Mouse (Mus musculus) small intestine, adult 2 months (tissue): ENCODE data around the gene Tpm4. TPM values are rescaled to one million over a fixed set of nuclear protein-coding genes. Genes with fewer than 3 reads are reported as not detected.

Experiments used
- H3K27ac ChIP-seq: fragments of 200-500 bp; 2 replicates; pipeline ENCODE4 v1.5.1; 2012; ENCODE audit warnings: low read depth, low read length, control low read depth, inconsistent platforms; ENCODE audit not compliant: insufficient read depth
- H3K27me3 ChIP-seq: fragments of 200-500 bp; 2 replicates; pipeline ENCODE4 v1.6.1; 2012; ENCODE audit warnings: mild to moderate bottlenecking, moderate library complexity, low read length, inconsistent platforms; ENCODE audit not compliant: control insufficient read depth, insufficient read depth
- H3K36me3 ChIP-seq: fragments of 200-500 bp; 2 replicates; pipeline ENCODE4 v1.6.1; 2012; ENCODE audit warnings: mild to moderate bottlenecking, low read length, control low read depth, inconsistent platforms; ENCODE audit not compliant: control insufficient read depth, insufficient read depth
- H3K4me1 ChIP-seq: fragments of 200-500 bp; 2 replicates; pipeline ENCODE4 v1.6.1; 2012; ENCODE audit warnings: low read length, inconsistent platforms, mixed read lengths; ENCODE audit not compliant: control insufficient read depth, insufficient read depth, insufficient read length
- H3K4me3 ChIP-seq: fragments of 200-500 bp; 2 replicates; pipeline ENCODE4 v1.5.1; 2012; ENCODE audit warnings: low read depth, mild to moderate bottlenecking, control low read depth, inconsistent platforms, low read length, moderate library complexity
- CTCF ChIP-seq: fragments of 200-500 bp; IDR thresholded peaks from 2 replicates; pipeline ENCODE4 v1.5.1; 2012; ENCODE audit warnings: low read depth, mild to moderate bottlenecking, control low read depth, inconsistent platforms, low read length, moderate library complexity, mixed read lengths; ENCODE audit not compliant: insufficient replicate concordance, insufficient read length; ENCODE audit errors: extremely low read depth
- POLR2A ChIP-seq: fragments of 200-500 bp; IDR thresholded peaks from 2 replicates; pipeline ENCODE4 v1.6.1; 2012; ENCODE audit warnings: low read depth, mild to moderate bottlenecking, control low read depth, inconsistent platforms, low read length, moderate library complexity
- WGBS: fragments of 180-500 bp; shearing (Covaris S2); methylation state at CpG from one replicate; pipeline ENCODE4 v1.1.7; 2018; 5-methylcytosine and 5-hydroxymethylcytosine counted together
- polyA plus RNA-seq: library from polyadenylated mRNA; depleted of rRNA; stranded (reverse); fragments of >200 nt; gene quantifications from 2 replicates; pipeline ENCODE4 v1.2.3, GENCODE M21; 2012

The Tpm4 gene
- polyA plus RNA-seq, 1 experiment: 27.3 TPM

DNA sequence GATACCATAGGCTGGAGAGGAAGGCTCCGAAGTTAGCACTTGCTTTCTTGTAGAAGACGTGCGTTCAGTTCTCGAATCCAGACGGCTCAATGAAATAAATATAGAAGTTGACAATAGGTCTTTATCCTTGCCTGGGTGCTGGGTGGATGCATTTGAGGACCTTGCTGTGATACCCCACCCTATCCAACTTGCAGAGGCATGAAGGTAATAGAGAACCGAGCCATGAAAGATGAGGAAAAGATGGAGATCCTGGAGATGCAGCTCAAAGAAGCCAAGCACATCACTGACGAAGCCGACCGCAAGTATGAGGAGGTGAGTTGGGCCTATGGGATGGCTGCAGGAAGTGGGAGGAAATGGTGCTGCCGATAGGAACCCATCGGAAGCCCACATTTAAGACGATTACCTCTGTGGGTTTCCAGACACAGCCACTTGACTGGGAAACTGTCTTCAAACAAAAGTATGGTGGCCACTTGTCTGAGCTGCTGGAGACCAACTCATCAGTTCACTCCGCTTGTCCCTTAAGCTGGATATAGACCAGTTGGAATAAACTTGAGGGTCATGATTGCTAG lies 8.6 kb downstream of the Tpm4 start:
- Histone ChIP-seq H3K27ac (no peak overlapping the region), H3K4me1 (no peaks in the 10 kb centered on the region; the same call in 1 of the 2 replicates), H3K27me3 (no peaks in the 10 kb centered on the region), H3K36me3 (peaks cover 63% of the 10 kb centered on the region), H3K4me3 (no peak overlapping the region)
- 94% methylated on average over 13 of the region's 13 CpGs for WGBS
- TF ChIP-seq CTCF: no peak
- no peak for TF ChIP-seq POLR2A

DNA sequence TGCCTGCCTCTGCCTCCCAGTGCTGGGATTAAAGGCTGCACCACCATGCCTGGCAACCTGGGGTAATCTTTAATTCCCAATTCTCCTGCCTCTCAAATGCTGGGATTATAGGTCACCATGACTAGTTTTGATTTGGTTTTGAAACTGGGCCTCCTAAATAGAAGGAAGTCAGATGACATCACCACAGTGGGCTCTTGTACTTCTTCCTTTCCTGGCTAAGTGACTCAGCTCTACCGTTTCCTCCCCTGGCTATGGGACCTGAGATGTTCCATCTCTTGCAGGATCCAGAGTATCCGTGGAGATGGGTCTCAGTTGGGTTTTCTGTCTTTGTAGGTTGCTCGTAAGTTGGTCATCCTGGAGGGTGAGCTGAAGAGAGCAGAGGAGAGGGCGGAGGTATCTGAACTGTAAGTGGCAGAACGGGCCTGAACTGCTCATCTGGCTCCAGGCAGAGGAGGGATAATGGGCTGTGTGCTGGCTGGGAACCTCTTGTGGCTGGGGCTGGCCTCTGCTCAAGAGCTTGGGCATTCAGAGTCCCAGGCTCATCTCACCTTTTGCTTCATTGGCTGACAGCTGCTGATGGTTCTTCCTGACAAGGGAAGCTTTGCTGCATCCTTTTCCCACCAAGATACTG lies 9.7 kb downstream of the Tpm4 start:
- no peaks in the 10 kb centered on the region for H3K27me3 ChIP-seq
- H3K4me1 ChIP-seq: no peaks in the 10 kb centered on the region
- no peak overlapping the region for H3K4me3 ChIP-seq
- no peak overlapping the region for H3K27ac ChIP-seq
- TF ChIP-seq CTCF (no peak), POLR2A (no peak)
- WGBS: 80% methylated on average over 5 of the region's 5 CpGs
- peaks cover 62% of the 10 kb centered on the region for H3K36me3 ChIP-seq

DNA sequence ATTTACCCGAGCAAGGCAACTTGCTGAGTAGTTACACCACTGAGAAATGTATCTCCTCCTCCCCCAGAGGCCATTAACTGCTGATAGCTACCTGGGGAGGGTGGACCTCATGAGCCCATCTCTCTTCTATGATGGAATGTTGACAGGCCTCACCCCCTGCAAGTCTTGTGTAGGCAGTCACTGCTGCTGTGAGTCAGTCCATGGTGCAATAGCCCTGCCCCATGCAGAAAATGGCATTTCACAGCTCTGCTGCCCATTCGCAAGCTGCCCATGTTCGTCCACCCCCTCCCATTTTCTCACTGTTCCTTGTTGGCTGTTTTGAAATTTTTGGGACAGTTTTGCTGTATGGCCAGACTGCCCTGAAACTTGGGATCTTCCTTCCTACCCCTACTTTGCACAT lies 10.7 kb downstream of the Tpm4 start:
- H3K36me3 ChIP-seq: peaks cover 65% of the 10 kb centered on the region
- TF ChIP-seq POLR2A (no peak), CTCF (no peak)
- WGBS: 86% methylated on average over 3 of the region's 3 CpGs

DNA sequence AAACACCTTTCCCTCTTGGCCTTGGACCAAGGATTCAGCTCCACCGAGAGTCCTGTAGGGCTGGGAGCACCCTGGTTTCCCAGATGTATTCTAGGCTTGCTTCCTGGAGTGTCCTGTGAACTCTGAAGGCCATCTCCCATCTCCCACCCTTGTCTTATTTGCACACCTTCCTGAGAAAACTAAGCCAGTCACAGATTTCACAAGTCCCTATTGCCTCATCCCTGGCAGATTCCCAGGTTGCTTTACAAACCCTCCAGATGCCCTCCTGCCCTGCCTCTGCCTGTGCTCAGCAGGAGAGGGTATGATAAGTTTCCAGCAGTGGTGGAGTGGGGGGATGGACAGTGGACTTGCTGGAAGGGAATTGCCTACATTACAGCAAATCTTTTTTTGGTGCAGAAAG lies 11.3 kb downstream of the Tpm4 start:
- WGBS: 19% methylated on average over 1 of the region's 1 CpGs
- no peak overlapping the region for H3K4me3 ChIP-seq
- peaks cover 65% of the 10 kb centered on the region for H3K36me3 ChIP-seq
- no peak for TF ChIP-seq POLR2A
- TF ChIP-seq CTCF: no peak
- no peak overlapping the region for H3K27ac ChIP-seq
- H3K4me1 ChIP-seq: no peaks in the 10 kb centered on the region
- H3K27me3 ChIP-seq: no peaks in the 10 kb centered on the region

More for the DNA sequence above, 10.7 kb downstream of the Tpm4 start:
- Histone ChIP-seq H3K4me1 (no peaks in the 10 kb centered on the region), H3K27ac (no peak overlapping the region), H3K27me3 (no peaks in the 10 kb centered on the region), H3K4me3 (no peak overlapping the region)

DNA sequence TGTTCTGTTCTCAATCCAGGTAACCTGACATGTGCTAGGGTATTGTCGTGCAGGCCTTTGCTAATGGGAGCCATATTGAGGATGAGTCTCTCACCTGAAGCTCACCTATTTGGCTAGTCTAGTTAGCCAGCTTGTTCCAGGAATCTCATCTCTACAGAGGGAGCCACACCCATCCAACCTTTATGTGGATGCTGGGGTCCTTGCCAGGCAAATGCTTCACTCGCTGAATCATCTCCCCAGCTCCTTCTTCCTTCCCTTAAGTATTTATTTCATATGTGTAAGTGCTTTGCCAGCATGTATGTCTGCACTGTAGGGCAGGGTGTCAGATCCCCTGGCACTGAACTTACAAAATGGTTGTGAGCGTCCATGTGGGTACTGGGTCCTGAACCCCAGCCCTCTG lies 11.8 kb downstream of the Tpm4 start:
- Histone ChIP-seq H3K27me3 (no peaks in the 10 kb centered on the region), H3K27ac (no peak overlapping the region), H3K36me3 (peaks cover 65% of the 10 kb centered on the region), H3K4me1 (no peaks in the 10 kb centered on the region), H3K4me3 (no peak overlapping the region)
- TF ChIP-seq CTCF (no peak), POLR2A (no peak)
- 81% methylated on average over 3 of the region's 3 CpGs for WGBS

DNA sequence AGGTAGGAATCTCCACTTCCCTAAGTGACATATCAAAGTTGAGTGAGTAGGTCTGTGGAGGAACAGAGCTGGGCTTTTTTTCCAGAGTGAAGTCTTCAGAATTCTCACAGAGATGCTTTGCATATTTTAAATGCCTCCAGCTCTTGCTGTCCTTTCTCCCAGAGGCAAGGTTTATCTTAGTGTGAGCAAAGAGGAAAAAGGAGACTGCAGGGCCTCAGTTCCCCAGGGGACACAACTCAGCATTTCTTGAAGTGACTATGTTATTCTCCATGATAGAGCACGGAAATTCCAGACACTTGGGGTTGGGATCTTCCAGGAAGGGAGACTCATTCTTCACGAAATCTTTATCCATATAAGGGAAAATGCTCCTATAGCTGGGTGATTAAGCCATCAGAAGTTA lies 12.5 kb downstream of the Tpm4 start:
- TF ChIP-seq POLR2A: no peak
- TF ChIP-seq CTCF: no peak
- WGBS: 70% methylated on average over 2 of the region's 2 CpGs
- no peak overlapping the region for H3K27ac ChIP-seq
- no peak overlapping the region for H3K4me3 ChIP-seq
- H3K27me3 ChIP-seq: no peaks in the 10 kb centered on the region
- H3K36me3 ChIP-seq: peaks cover 64% of the 10 kb centered on the region
- no peaks in the 10 kb centered on the region for H3K4me1 ChIP-seq

DNA sequence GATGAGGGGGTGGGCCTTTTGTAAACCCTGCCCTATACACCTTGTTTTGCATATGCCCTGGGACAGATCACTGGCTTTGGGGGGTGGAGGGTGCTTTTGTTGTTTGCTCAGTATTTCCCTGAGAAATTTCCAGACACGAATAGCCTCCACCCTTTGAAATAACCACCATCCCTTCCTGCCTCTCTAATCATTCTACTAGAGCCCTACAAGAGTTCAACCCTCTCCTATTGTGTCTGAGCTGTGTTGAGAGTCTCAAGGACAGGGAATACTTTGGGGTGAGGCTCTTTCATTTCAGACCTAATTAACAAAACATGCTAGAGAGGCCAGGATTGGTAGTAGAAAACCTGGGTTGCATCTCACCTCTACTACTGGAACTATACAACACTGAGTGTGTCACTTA lies 14.3 kb downstream of the Tpm4 start:
- no peak overlapping the region for H3K27ac ChIP-seq
- TF ChIP-seq CTCF (no peak), POLR2A (no peak)
- 62% methylated on average over 1 of the region's 1 CpGs for WGBS
- no peaks in the 10 kb centered on the region for H3K4me1 ChIP-seq
- H3K4me3 ChIP-seq: no peak overlapping the region
- H3K27me3 ChIP-seq: no peaks in the 10 kb centered on the region
- H3K36me3 ChIP-seq: peaks cover 64% of the 10 kb centered on the region
